Mouse (Mus musculus) urinary bladder, postnatal 10 days (tissue): ENCODE results near the gene Tdrd12.
"Not testable (repeated sequence)": the region's sequence is repeated elsewhere in the genome, so short reads cannot be mapped to it uniquely, and the experiment has no call there.

Experiments used
- DNase-seq: peaks from one replicate; pipeline ENCODE4 v3.0.0; 2022; ENCODE audit warnings: low spot score

Tdrd12 gene

DNA sequence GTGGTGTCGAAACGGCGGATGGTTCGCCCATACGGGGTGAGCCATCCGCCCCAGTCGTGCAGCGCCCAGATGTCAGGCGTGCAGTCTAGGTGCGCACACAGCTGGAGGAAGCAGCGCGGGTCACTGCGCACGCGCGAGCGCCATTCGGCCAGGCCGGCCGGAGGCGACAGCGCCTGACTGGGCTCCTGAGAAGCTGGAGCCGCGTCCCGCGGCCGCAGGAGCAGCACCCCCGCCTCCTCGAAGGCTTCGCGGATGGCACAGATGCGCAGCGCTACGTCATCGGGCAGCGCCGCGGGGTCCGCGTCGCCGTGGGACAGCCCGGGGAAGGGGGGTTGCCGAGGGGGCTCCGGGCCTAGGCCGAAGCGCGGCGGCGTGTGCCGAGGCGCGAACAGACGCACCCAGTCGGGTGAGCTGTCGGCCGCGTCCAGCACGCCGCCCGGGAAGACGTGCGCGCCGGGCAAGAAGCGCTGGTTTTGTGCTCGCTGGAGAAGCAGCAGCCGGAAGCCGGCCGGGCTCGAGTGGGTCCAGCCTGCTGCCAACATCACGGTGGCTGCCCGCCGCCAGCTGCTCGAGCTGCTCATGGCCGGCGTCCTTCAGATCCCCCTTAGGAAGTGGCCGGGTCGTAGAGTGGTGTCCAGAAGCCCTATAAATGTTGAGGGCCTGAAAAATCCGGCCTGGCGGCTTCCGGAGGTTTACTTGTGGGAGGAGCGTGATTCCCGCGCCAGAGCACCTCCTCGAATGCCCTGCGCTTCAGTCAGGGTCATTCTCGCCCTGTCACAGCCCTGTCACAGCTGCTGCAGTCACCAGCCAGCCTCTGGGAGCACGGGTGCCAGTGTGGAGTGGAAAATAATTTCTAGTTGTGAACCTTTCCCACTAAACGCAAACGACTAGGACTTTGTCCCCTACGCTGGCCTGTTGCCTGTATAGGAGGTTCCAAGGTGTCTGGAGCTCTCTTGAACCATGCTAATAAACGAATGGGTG is 18.0 kb upstream of the Tdrd12 start:
- DNase-seq = peak; percentile 62

DNA sequence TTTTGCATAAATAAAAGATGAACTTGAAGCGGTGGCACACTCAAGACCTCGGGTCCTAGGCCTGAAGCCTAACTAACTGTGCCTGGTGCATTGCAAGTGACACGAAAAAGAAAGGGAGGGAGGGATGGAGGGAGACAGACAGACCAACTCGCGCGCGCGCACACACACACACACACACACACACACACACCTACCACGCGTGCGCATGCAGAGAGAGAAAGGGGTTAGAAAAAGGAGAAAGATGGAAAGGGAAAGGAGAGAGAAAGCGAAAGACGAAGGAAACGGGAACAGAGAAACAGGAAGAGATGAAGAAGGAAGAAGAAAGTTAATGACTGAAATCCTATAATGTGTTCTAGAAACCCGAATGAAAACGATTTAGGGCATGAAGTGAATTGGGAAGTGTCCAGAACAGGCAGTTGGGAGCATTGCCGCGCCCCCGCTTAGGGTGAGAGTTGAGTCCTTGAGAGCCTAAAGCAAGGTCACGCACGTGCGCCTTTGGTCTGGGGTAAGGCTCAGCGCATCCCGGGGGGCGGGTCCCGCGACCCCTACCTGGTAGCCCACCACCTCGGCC is 17.1 kb upstream of the Tdrd12 start:
- no peak for DNase-seq

DNA sequence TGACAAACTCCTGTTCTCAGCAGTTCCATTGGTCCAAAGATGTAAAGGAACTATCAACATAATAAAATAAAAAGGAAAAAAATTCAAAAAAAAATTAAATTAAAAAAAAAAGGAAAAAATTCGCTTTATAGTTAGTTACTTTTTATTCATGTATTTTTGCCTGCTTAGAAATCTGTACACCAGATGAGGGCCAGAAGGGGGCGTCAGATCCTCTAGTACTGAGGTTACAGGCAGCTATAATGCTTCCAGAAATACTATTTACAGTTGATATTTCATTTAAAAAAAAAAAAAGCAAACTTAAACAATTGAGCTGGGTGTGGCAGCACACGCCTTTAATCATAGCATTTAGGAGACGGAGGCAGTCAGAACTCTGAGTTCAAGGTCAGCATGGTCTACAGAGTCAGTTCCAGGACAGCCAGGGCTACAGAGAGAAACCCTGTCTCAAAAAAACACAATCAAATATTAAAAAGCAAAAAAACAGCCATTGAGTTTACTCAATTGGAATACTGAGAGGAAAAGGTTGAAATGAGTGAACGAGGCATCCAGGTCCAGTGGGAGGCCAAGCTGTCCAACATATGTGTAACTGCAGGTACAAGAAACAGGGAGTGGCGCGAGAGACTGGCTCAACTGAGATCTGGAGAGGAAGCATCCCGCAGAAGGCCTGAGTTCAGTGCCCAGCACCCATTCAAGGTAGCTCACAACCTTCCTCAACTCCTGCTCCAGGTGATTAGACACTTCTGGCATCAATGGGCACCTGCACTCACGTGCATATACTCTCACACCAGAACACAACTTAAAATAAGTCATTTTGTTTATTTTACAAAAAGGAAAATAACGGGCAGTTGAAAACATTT is 16.4 kb upstream of the Tdrd12 start:
- DNase-seq = no peak

GRCm38 (mm10) chr7:35545881-35546280 is 8.3 kb upstream of the Tdrd12 start:
- DNase-seq = no peak

DNA sequence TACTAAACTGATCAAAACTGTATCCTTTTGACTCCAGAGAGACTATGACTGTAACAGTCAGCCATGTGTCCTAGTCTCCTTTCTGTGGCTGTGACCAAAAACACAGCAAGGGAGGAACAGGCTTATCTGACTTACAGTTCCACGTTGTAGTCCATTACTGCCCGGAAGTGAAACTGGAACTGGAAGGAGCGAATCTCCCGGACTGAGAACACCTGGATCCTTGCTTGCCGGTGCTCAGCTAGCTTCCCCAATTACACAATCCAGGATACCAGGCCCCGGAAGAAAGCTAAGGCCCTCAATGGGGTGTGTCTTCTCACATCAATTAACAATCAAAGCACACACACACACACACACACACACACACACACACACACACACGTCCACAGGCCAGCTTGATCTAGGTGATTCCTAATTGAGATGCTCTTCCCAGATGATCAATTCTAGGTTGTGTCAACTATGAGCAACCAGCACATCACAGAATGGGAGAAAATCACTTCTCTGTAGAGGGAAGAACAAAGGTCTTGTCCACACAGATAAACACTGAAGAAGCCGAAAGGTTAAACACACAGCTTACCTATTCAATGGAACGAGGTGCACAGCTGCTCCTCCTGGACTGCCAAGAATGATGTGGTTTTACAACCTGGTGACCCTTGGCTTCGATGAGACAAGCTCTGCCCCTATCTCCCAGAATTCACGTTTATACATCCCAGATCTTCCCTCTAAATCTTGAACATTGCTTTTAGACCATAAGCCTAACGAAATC is 1.6 kb downstream of the Tdrd12 start:
- no peak for DNase-seq

- DNase-seq = not testable (repeated sequence)
Measured at GRCm38 (mm10) chr7:35530544-35530943, 7.0 kb downstream of the Tdrd12 start.

GRCm38 (mm10) chr7:35530026-35530425 is 7.5 kb downstream of the Tdrd12 start:
- no peak for DNase-seq

GRCm38 (mm10) chr7:35526795-35527194 is 10.8 kb downstream of the Tdrd12 start:
- no peak for DNase-seq

- DNase-seq = no peak
Measured at GRCm38 (mm10) chr7:35501995-35502394, 35.5 kb downstream of the Tdrd12 start.

DNA sequence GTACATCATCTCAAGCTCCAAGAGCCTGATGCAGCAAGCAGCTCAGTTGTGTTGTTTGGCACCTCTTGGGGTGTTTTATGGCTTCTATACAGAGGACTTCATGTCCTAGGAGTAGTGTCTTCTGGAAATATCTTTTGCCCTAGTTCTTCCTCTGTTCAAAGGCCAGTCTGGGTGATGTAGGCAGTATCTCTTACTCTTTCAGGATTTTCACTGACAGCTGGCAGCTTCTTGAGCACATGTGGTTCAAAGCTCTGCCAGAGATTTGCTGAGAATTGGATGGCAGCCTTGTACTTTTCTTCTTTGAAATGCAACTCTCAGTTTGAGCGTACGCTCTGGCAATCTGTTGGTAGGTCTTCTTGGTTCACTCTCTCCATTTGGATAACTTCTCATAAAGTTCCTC is 40.0 kb downstream of the Tdrd12 start:
- no peak for DNase-seq

DNA sequence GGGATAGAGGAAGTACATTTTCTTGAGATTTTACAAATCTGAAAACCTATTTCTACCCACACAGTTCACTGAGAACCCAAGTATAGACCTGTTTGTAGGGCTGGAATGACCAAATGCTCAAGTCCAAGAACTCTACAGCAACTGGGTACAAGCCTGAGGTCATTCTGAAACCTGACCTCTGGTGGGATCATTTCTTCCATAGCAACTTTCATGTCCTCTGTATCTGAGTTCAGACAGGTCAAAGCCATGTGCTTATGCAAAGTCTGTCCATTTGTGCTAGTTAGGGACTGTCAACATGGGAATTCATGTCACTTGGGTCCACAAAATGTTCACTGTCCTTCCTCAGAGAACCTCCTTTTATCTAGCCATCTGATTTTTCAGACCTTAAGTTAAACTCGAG is 46.5 kb downstream of the Tdrd12 start:
- DNase-seq = no peak

DNA sequence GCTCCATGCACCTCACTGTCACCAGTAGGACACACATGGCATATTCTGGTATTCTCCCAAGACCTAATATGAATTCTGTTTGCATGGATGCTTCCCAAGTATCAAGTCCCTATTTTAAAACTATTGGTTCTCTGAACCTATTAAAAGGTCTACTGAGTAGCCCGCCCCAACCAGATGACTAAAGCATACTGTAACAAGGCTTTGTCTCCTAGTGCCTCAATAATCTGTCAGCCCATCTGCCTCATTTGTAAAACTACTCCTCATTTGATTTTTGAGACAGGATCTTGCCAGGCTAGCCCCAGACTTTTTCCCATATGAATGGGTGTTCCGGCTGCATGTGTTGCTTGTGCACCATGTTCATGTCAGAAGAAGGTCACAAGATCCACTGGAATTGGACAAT is 47.4 kb downstream of the Tdrd12 start:
- no peak for DNase-seq

DNA sequence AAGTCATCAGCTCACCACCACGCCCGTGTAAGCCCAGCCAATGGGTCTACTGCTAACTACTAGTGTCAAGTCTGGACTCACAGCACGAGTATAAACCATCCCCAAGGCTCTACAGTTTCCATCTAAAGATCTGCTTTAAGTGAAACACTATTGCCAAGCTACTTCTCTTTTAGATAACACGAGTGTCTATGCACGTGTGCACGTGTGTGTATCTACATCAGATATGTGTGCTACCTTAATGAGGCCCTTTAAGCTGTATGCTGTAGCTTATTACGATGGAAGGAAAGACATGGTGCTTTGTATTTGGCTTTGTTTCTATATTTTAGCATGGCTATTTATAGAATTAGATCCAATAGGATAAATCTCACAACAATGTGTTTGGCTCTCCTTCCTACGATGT is 51.0 kb downstream of the Tdrd12 start:
- DNase-seq = no peak

- no peak for DNase-seq
Measured at GRCm38 (mm10) chr7:35485126-35485525, 52.4 kb downstream of the Tdrd12 start.

- DNase-seq = no peak
Measured at GRCm38 (mm10) chr7:35476457-35476856, 61.1 kb downstream of the Tdrd12 start.

GRCm38 (mm10) chr7:35470794-35471193 is 66.8 kb downstream of the Tdrd12 start:
- no peak for DNase-seq

- DNase-seq = no peak
Measured at GRCm38 (mm10) chr7:35467856-35468255, 69.7 kb downstream of the Tdrd12 start.

DNA sequence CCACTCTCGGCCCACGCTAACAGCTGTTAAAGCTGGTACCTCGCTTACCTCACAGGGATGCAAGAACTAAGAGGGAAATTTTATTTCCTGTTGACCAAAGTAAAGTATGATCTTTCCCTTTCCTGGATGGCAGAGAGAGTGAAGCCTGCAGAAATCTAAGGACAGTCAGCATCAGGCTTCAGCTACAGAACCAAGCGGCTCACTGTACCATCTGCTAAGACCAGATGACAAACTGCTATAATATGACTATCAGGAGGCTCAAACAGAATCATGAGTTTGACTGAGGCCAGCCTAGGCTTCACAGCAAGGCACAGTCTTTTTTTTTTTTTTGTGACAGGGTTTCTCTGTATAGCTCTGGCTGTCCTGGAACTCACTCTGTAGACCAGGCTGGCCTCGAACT is 72.5 kb downstream of the Tdrd12 start:
- no peak for DNase-seq

DNA sequence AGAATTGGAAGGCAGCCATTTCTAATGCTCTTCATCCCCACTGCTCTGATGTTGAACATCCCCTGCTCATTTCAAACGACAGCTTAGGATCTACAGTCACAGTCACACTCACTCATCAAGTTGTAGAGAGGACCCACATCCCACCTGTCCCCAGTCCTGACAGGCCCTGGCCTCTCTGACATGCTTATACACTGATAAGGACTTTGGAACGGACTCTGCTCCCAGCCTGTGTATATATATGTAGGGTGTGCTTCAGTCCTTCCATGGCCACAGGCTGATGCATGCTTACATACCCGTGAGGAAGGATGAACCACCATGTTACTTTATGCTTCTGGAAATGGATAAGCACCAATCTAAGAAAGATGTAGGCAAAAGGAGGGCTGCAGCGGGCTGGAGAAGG is 76.6 kb downstream of the Tdrd12 start:
- DNase-seq = no peak

DNA sequence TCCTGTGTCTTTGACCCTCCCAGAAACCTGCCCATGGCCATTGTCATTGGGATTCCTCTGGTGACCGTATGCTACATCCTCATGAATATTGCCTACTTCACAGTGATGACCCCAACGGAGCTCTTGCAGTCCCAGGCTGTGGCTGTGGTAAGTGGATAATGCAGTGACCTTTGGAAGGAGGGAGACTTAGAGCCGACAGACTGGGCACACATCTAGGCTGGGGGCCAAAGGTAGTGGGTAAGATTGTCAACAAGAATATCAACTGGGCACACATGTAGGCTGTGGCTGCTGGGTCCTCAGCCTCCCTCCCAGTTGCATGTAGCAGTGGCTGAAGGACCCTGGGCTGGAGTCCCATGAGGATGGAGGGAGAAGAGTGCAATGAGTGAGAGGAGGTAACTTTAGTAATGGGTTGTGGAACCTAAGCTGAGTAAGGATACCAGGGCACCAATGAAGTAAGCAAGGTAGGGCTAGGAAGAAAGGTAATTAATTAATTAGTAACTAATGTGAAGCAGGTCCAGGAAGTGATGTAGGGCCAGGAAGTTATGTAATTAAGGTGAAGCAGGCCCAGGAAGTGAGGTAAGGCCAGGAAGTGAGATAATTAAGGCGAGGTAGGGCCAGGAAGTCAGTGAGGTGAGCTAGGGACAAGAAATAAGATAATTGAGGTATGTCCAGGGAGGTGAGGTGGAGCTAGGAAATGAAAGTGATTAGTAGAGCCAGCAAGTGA is 81.3 kb downstream of the Tdrd12 start:
- no peak for DNase-seq

DNA sequence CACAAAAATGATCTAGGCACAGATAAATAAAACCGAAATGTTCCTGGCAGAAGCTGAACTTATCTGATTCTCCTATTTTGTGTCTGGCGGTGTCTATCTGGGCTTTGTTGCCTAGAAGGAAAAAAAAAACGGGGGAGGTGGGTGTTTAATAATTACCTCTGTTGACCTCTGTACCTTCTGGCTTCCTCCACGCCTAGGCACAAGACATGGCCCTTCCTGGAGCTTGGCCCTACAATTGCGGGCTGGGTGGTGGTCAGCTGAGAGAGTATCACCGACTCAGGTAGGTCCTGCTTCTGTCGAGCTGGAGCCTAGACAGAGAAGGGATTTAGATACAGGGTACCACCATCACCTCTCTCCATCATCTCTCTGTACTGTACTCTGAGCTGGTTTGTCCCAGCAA is 88.7 kb downstream of the Tdrd12 start:
- no peak for DNase-seq
